Mouse (Mus musculus) heart, adult 2 months (tissue): ENCODE data around the gene Lpcat2b. TPM values are rescaled to one million over a fixed set of nuclear protein-coding genes. Genes with fewer than 3 reads are reported as not detected.

Source experiments
- DNase-seq, 2 experiments: peaks; one replicate each; pipeline ENCODE4 v3.0.0; 2021
- H3K27ac ChIP-seq: fragments of 200-600 bp; 2 replicates; pipeline ENCODE4 v1.8.1; 2022
- H3K27me3 ChIP-seq: fragments of 200-500 bp; 2 replicates; pipeline ENCODE4 v1.6.1; 2012; ENCODE audit warnings: mild to moderate bottlenecking, low read length, inconsistent platforms, mixed read lengths; ENCODE audit not compliant: control insufficient read depth, insufficient read depth
- H3K36me3 ChIP-seq: fragments of 200-500 bp; 2 replicates; pipeline ENCODE4 v1.6.1; 2012; ENCODE audit warnings: low read length, inconsistent platforms; ENCODE audit not compliant: control insufficient read depth, insufficient read depth
- H3K4me1 ChIP-seq: fragments of 200-500 bp; 2 replicates; pipeline ENCODE4 v1.6.1; 2011; ENCODE audit warnings: low read length; ENCODE audit not compliant: control insufficient read depth, insufficient read depth
- H3K4me3 ChIP-seq: fragments of 200-600 bp; 2 replicates; pipeline ENCODE4 v1.8.1; 2022
- H3K79me2 ChIP-seq: fragments of 200-500 bp; replicated peaks from 2 replicates; pipeline ENCODE4 v1.6.1; 2012; ENCODE audit warnings: mild to moderate bottlenecking, inconsistent platforms, low read length, moderate library complexity, mixed read lengths; ENCODE audit not compliant: control insufficient read depth, insufficient read depth
- H3K9ac ChIP-seq: fragments of 200-500 bp; 2 replicates; pipeline ENCODE4 v1.6.1; 2012; ENCODE audit warnings: low read depth, mild to moderate bottlenecking, control low read depth, inconsistent platforms, low read length, mixed read lengths
- CTCF ChIP-seq: fragments of 200-600 bp; IDR thresholded peaks from 2 replicates; pipeline ENCODE4 v1.8.1; 2022; ENCODE audit warnings: antibody characterized with exemption, mild to moderate bottlenecking, moderate library complexity
- EP300 ChIP-seq: fragments of 200-500 bp; IDR thresholded peaks from 2 replicates; pipeline ENCODE4 v1.6.1; 2011; ENCODE audit warnings: low read depth, low read length, control low read depth; ENCODE audit not compliant: insufficient read depth
- POLR2A ChIP-seq: fragments of 200-500 bp; IDR thresholded peaks from 2 replicates; pipeline ENCODE4 v1.6.1; 2011; ENCODE audit warnings: mild to moderate bottlenecking, low read depth, low read length, control low read depth; ENCODE audit not compliant: insufficient read depth
- WGBS: fragments of 180-500 bp; shearing (Covaris S2); methylation state at CpG from one replicate; pipeline ENCODE4 v1.1.7; 2018; 5-methylcytosine and 5-hydroxymethylcytosine counted together
- intact Hi-C: fragments of 180-260 bp; cut with DNase I; formaldehyde crosslinking; loops from one replicate; pipeline ENCODE4 v1.15.1; 2025
- polyA plus RNA-seq: library from polyadenylated mRNA; depleted of rRNA; stranded (reverse); fragments of >200 nt; gene quantifications from 2 replicates; pipeline ENCODE4 v1.2.3, GENCODE M21; 2012
- total RNA-seq, 2 experiments: library from RNA; stranded (reverse); gene quantifications; 2 replicates each; pipeline ENCODE4 v1.2.3; 2021

The Lpcat2b gene
- total and polyA plus RNA-seq, 3 experiments = 0.04 TPM; not detected in 2

DNA sequence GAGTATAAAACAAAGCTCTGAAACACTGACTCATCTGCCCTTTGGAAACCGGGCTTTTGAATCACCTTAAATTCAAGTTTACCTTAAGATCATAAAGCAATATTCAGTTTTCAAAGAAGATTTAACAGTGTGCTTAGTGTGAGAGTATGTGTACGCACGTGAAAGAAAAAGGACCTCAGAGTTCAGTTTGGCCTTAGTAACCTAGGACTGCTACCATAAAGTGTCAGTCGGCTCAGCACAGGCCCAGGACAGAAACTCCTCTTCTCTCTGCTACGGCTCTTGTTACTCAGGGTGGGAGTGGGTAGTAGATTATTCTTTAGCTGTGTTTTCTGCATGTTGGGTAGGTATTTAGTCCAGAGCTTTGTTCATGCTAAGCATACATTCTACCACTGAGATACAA lies 18.3 kb downstream of the Lpcat2b start:
- TF ChIP-seq POLR2A (no peak), EP300 (no peak), CTCF (no peak)
- Histone ChIP-seq H3K27ac (no peak overlapping the region), H3K36me3 (no peaks in the 10 kb centered on the region), H3K4me3 (no peak overlapping the region), H3K79me2 (no peaks in the 10 kb centered on the region), H3K4me1 (no peaks in the 10 kb centered on the region), H3K27me3 (no peaks in the 10 kb centered on the region), H3K9ac (no peak overlapping the region)
- intact Hi-C loops = no loop called here
- DNase-seq = no peak
- WGBS = 88% methylated on average over 5 of the region's 5 CpGs

DNA sequence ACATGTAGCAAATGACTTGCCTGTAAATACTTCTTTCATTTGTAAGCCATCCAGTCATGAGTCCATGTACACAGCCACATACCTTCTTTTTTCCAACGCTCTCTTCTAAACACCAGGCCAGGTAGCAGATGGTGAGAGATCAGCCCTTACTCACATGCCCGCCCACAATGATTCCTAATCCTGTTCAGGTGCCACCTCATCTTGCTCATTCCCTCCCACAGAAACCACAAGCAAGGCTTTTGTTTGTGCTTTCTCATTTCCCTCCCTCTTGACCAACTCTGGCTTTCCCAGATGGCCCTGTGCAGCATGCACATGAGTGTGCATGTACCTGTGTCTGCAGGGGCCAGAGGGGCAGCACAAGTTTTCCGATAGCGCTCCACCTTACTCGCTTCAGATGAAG lies 18.9 kb downstream of the Lpcat2b start:
- Histone ChIP-seq H3K79me2 (no peaks in the 10 kb centered on the region), H3K27me3 (no peaks in the 10 kb centered on the region), H3K4me3 (no peak overlapping the region), H3K27ac (no peak overlapping the region), H3K36me3 (no peaks in the 10 kb centered on the region), H3K4me1 (no peaks in the 10 kb centered on the region), H3K9ac (no peak overlapping the region)
- 95% methylated on average over 5 of the region's 5 CpGs for WGBS
- TF ChIP-seq EP300 (no peak), CTCF (no peak), POLR2A (no peak)
- intact Hi-C loops = no loop called here
- DNase-seq = no peak

DNA sequence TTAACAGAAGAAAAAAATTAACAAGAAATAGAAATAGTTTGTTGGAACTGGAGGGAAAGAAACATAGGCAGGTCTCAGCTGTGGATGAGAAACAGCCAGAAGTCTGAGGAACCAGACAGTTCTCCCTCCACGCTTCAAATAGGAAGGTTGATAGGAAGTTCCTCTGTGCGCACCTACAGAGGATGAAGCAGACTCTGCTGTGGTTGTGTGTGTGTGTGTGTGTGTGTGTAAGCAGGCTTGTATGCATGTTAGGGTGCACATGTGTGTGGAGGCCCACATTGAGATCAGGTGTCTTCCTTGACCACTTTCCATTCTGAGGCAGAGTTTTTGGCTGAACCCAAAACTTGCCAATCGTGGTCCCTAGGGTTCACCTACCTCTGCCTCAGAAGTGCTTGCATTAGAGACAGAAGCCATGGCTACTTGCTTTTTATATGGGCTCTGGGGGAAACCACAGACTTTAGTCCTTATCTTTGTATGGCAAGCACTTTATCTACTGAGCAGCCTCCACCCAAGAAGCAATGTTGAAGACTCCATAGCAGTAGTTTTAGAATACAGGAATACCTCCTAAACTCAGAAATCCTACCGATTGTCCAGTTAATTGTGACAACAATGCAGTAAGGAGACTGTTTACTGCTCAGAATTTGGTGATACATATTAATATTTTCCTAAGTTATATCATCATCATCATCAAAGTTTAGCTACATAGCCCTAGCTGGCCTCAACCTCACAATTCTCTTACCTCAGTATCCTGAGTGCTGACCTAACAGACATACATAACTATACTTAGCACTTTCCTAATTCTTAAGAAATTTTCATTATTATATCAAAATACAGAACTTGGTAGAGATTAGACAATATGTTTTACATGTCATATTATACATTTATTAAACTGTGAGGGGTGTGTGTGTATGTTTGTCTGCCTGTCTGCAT lies 31.1 kb downstream of the Lpcat2b start:
- no peak for DNase-seq
- H3K4me1 ChIP-seq = peaks cover 1% of the 10 kb centered on the region; the same call in 1 of the 2 replicates
- H3K9ac ChIP-seq = no peak overlapping the region
- WGBS = 91% methylated on average over 4 of the region's 4 CpGs
- no peaks in the 10 kb centered on the region for H3K27me3 ChIP-seq
- TF ChIP-seq POLR2A (no peak), CTCF (no peak), EP300 (no peak)
- no peaks in the 10 kb centered on the region for H3K36me3 ChIP-seq
- intact Hi-C loops = no loop called here
- H3K27ac ChIP-seq = no peak overlapping the region
- no peak overlapping the region for H3K4me3 ChIP-seq
- H3K79me2 ChIP-seq = no peaks in the 10 kb centered on the region

DNA sequence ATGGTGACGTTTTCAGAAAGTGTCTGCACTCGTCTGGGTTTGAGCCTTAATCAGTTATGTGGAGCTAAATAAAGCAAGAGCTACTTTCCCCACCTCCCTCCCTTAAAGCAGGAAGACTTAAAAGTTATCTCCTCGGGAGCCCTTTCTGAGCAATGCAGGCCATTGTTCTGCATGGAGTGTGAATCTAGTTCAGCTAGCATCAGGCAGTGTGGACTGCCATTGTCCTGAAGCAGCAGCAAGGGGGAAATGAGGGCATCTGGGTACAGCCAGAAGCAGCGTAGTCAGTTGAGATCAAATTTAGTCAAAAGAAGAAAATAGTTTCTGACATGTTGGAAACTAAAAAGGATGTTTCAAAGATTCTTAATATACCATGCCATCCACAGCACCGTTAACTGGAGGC lies 35.2 kb downstream of the Lpcat2b start:
- Histone ChIP-seq H3K36me3 (no peaks in the 10 kb centered on the region), H3K27me3 (no peaks in the 10 kb centered on the region), H3K4me1 (peaks cover 1% of the 10 kb centered on the region; the same call in 1 of the 2 replicates), H3K79me2 (no peaks in the 10 kb centered on the region), H3K4me3 (no peak overlapping the region), H3K27ac (no peak overlapping the region), H3K9ac (no peak overlapping the region)
- 25% methylated on average over 5 of the region's 5 CpGs for WGBS
- no peak for TF ChIP-seq POLR2A
- no peak for DNase-seq
- intact Hi-C loops = no loop called here

DNA sequence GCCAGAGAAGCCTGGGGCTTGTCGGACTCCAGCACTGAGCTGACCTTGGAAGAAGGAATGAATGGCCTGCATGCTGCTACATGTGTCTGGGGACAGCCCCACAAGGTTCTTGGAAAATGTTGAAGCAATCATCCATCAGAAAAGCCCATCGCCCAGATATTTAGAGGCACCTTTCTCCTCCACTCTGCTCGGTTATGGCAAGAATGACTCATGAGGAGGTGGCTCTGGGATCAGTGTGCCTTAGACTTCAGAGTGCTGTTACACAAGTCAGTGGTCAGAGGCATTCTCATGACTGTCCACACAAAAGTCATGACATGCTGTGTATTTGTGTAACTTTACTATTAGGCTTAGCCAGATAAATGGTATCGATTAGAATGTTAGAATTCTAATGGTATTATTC lies 35.7 kb downstream of the Lpcat2b start:
- no peak overlapping the region for H3K4me3 ChIP-seq
- H3K27ac ChIP-seq = no peak overlapping the region
- DNase-seq = no peak
- intact Hi-C loops = no loop called here
- H3K4me1 ChIP-seq = peaks cover 1% of the 10 kb centered on the region; the same call in 1 of the 2 replicates
- H3K9ac ChIP-seq = no peak overlapping the region
- no peaks in the 10 kb centered on the region for H3K79me2 ChIP-seq
- no peaks in the 10 kb centered on the region for H3K27me3 ChIP-seq
- WGBS = 72% methylated on average over 4 of the region's 4 CpGs
- H3K36me3 ChIP-seq = no peaks in the 10 kb centered on the region
- no peak for TF ChIP-seq CTCF
- TF ChIP-seq EP300 = no peak
- no peak for TF ChIP-seq POLR2A

DNA sequence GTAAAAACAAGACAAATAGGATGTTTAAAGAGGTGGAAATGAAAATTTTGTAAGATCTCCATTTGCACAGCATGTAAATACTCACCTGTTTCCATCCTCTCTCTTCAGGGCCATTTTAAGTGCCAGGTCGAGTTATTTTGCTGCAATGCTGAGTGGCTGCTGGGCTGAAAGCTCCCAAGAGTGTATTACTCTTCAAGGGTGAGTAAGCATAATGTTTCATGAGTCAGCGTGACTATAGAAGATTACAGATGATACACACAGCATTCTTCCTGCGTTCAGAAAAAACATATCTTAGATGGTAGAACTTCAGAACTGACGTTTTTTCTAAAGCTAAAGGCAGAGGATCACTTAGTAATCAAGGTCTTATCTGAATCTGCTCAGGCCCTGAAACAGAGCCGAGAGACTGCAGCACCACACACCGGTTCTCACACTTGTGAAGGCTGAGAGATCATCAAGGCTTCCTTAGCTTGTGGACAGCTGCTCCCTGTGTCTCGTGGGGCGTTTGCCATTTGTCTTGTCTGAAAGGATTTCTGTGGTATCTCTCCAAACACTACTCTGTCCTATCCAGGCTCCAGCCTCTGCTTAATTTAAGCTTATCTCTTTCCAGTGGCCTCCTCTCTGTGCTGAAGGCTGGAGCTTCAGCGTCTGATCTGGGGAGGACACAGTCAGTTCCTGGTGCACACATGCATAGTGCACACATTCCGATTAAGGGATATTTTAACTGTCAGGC lies 39.4 kb downstream of the Lpcat2b start:
- Histone ChIP-seq H3K9ac (no peak overlapping the region), H3K27me3 (no peaks in the 10 kb centered on the region), H3K36me3 (no peaks in the 10 kb centered on the region), H3K79me2 (no peaks in the 10 kb centered on the region), H3K4me3 (no peak overlapping the region), H3K27ac (no peak overlapping the region), H3K4me1 (peaks cover 1% of the 10 kb centered on the region; the same call in 1 of the 2 replicates)
- DNase-seq = no peak
- intact Hi-C loops = no loop called here
- TF ChIP-seq EP300 = no peak
- TF ChIP-seq POLR2A = no peak
- TF ChIP-seq CTCF = no peak
- 51% methylated on average over 10 of the region's 10 CpGs for WGBS
